Mouse (Mus musculus) liver, embryonic 11.5 days (tissue): ENCODE measurements around the gene Ltb4r2. TPM values are rescaled to one million over a fixed set of nuclear protein-coding genes. Genes with fewer than 3 reads are reported as not detected.

Source experiments
- ATAC-seq: fragments of 200-750 bp; cut with Nextera tagmentation; replicated peaks from 2 replicates; pipeline ENCODE4 v1.8.0; 2017; ENCODE audit warnings: moderate number of reproducible peaks, mild to moderate bottlenecking, moderate TSS enrichment, moderate library complexity; ENCODE audit not compliant: low FRiP score
- DNase-seq: peaks from one replicate; pipeline ENCODE4 v3.0.0-alpha.2; 2017; ENCODE audit warnings: low spot score
- H3K27ac ChIP-seq: fragments of 300-500 bp; sonication (generic); 2 replicates; pipeline ENCODE4 v1.5.1; 2014; ENCODE audit warnings: mild to moderate bottlenecking, low read depth, low read length, control low read depth
- H3K27me3 ChIP-seq: fragments of 300-500 bp; sonication (generic); replicated peaks from 2 replicates; pipeline ENCODE4 v1.6.1; 2014; ENCODE audit warnings: low read length, mixed read lengths; ENCODE audit not compliant: control insufficient read depth, insufficient read depth
- H3K36me3 ChIP-seq: fragments of 300-500 bp; sonication (generic); 2 replicates; pipeline ENCODE4 v1.6.1; 2014; ENCODE audit warnings: mild to moderate bottlenecking, low read length, moderate library complexity, mixed read lengths; ENCODE audit not compliant: control insufficient read depth, insufficient read depth
- H3K4me1 ChIP-seq: fragments of 300-500 bp; sonication (generic); replicated peaks from 2 replicates; pipeline ENCODE4 v1.6.1; 2014; ENCODE audit warnings: low read length, mixed read lengths; ENCODE audit not compliant: control insufficient read depth, insufficient read depth
- H3K4me2 ChIP-seq: fragments of 300-500 bp; sonication (generic); 2 replicates; pipeline ENCODE4 v1.6.1; 2014; ENCODE audit warnings: mild to moderate bottlenecking, control low read depth, moderate library complexity
- H3K4me3 ChIP-seq: fragments of 300-500 bp; sonication (generic); 2 replicates; pipeline ENCODE4 v1.5.1; 2014; ENCODE audit warnings: low read depth, low read length, control low read depth
- H3K9ac ChIP-seq: fragments of 300-500 bp; sonication (generic); 2 replicates; pipeline ENCODE4 v1.6.1; 2014; ENCODE audit warnings: low read depth, low read length, control low read depth
- H3K9me3 ChIP-seq: fragments of 300-500 bp; sonication (generic); 2 replicates; pipeline ENCODE4 v1.6.1; 2016; ENCODE audit warnings: low read length, inconsistent platforms, mixed read lengths; ENCODE audit not compliant: control insufficient read depth
- WGBS: fragments of 180-500 bp; shearing (Covaris S2); extraction: QIAGEN DNeasy Blood & Tissue Kit; methylation state at CpG from one replicate; pipeline ENCODE4 v1.1.7; 2014; 5-methylcytosine and 5-hydroxymethylcytosine counted together
- polyA plus RNA-seq: library from polyadenylated mRNA; unstranded; fragments of >200 nt; fragmentation: Nextera tagmentation; extraction: Ambion mirVana; gene quantifications from 2 replicates; pipeline ENCODE4 v1.2.1, GENCODE M21; 2014

Ltb4r2 gene
- polyA plus RNA-seq, 1 experiment from 2014 or later: 1.8 TPM

GRCm38 (mm10) chr14:55721076-55721475 lies 40.2 kb upstream of the Ltb4r2 start:
- Histone ChIP-seq H3K4me3 (peak overlapping the region; percentile 75), H3K9me3 (no peaks in the 10 kb centered on the region), H3K36me3 (peaks cover 11% of the 10 kb centered on the region), H3K9ac (peak overlapping the region; percentile 76; the same call in 1 of the 2 replicates), H3K27me3 (no peaks in the 10 kb centered on the region), H3K27ac (peak overlapping the region; percentile 76; the same call in 1 of the 2 replicates), H3K4me1 (peaks cover 8% of the 10 kb centered on the region), H3K4me2 (peak overlapping the region; percentile 89)
- no peak for DNase-seq
- 68% methylated on average over 6 of the region's 6 CpGs for WGBS
- no peak for ATAC-seq

GRCm38 (mm10) chr14:55721700-55722437 lies 39.4 kb upstream of the Ltb4r2 start, which contains the start of gene Rabggta:
Gene Rabggta (minus strand): TSS chr14:55722263.
- peaks cover 10% of the 10 kb centered on the region for H3K36me3 ChIP-seq
- H3K4me1 ChIP-seq: peaks cover 8% of the 10 kb centered on the region
- H3K9me3 ChIP-seq: no peaks in the 10 kb centered on the region
- H3K27ac ChIP-seq: peak within 1 kb of the TSS; percentile 76
- H3K9ac ChIP-seq: peak within 1 kb of the TSS; percentile 76
- H3K27me3 ChIP-seq: no peaks in the 10 kb centered on the region
- ATAC-seq (peak; percentile 94), DNase-seq (peak; percentile 94)
- H3K4me3 ChIP-seq: peak within 1 kb of the TSS; percentile 75
- peak within 1 kb of the TSS; percentile 89 for H3K4me2 ChIP-seq
- under 1% methylated on average over 50 of the region's 50 CpGs for WGBS

DNA sequence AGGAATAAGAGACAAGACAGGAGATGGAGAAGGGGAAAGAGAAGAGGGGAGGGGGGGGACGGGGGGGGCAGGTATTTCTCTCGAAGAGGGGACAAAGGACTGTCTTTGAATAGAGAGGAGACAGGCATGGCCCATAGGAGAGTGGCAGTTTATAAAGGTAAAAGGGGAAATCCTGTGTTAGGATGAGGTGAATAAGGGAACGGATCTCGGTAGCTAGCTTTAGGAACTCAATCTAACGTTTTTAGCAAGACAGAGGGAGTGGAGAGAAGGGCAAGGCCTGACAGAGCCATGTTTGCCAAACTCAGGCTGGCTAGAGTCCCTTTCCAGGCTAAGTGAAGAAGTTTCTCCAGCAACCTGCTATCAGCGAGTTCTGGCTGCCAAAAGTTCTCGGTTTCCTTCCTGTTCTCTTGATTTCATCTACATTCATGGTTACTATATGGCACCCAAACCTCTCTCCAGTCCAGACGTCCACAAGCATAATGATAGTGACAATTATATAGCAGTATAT lies 38.7 kb upstream of the Ltb4r2 start:
- Histone ChIP-seq H3K27ac (0 out of 2 replicates have a peak overlapping the region, but pooled peaks have one; percentile 2), H3K4me1 (peaks cover 8% of the 10 kb centered on the region), H3K9me3 (no peaks in the 10 kb centered on the region), H3K4me2 (peak overlapping the region; percentile 89), H3K9ac (peak overlapping the region; percentile 20; the same call in 1 of the 2 replicates), H3K36me3 (peaks cover 8% of the 10 kb centered on the region), H3K27me3 (no peaks in the 10 kb centered on the region), H3K4me3 (peak overlapping the region; percentile 75)
- DNase-seq (no peak), ATAC-seq (no peak; the same call in 1 of the 2 replicates)
- WGBS: 39% methylated on average over 8 of the region's 8 CpGs

- ATAC-seq: no peak
- H3K36me3 ChIP-seq: peaks cover 5% of the 10 kb centered on the region; the same call in 1 of the 2 replicates
- 86% methylated on average over 7 of the region's 7 CpGs for WGBS
These were observed 37.8 kb upstream of the Ltb4r2 start for GRCm38 (mm10) chr14:55723433-55723832.

DNA sequence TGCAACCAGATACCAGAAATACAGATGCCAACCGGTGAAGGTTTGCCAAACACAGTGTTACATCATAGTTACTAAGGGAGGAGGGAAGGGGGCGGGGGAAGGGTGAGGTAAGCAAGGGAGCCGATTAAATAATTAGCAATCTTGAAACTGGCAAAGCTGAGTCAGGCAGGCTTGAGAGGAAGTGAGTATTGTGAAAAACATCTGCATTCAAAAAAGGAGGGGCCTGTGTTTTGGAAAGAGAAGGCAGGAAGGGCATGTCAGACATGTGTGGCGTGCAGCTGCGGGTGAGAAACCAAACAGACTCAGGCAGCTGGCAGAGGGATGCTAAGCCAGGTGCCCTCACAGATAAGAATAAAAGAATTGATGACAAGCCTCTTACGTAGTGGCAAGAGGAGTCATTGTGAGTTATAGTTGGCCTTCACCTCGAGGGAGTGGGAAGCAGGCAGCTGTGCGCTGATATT lies 36.8 kb upstream of the Ltb4r2 start:
- H3K4me1 ChIP-seq: peaks cover 8% of the 10 kb centered on the region
- DNase-seq: no peak
- no peak for ATAC-seq
- no peak overlapping the region for H3K27ac ChIP-seq
- no peaks in the 10 kb centered on the region for H3K27me3 ChIP-seq
- H3K4me2 ChIP-seq: no peak overlapping the region
- H3K9me3 ChIP-seq: no peaks in the 10 kb centered on the region
- 0 out of 2 replicates have a peak, but pooled peaks cover 1% of the 10 kb centered on the region for H3K36me3 ChIP-seq
- H3K4me3 ChIP-seq: no peak overlapping the region
- H3K9ac ChIP-seq: no peak overlapping the region
- WGBS: 51% methylated on average over 8 of the region's 8 CpGs

More at GRCm38 (mm10) chr14:55723433-55723832, 37.8 kb upstream of the Ltb4r2 start:
- Histone ChIP-seq H3K4me1 (peaks cover 8% of the 10 kb centered on the region), H3K27me3 (no peaks in the 10 kb centered on the region), H3K9ac (no peak overlapping the region), H3K4me2 (no peak overlapping the region), H3K4me3 (no peak overlapping the region), H3K9me3 (no peaks in the 10 kb centered on the region), H3K27ac (no peak overlapping the region)
- no peak for DNase-seq

GRCm38 (mm10) chr14:55726261-55726660 lies 35.0 kb upstream of the Ltb4r2 start:
- peaks cover 7% of the 10 kb centered on the region; the same call in 1 of the 2 replicates for H3K4me1 ChIP-seq
- no peak overlapping the region for H3K4me3 ChIP-seq
- no peaks in the 10 kb centered on the region for H3K9me3 ChIP-seq
- no peak overlapping the region for H3K9ac ChIP-seq
- no peak for ATAC-seq
- no peak overlapping the region for H3K27ac ChIP-seq
- H3K4me2 ChIP-seq: no peak overlapping the region
- H3K27me3 ChIP-seq: no peaks in the 10 kb centered on the region
- no peaks in the 10 kb centered on the region for H3K36me3 ChIP-seq
- DNase-seq: no peak

DNA sequence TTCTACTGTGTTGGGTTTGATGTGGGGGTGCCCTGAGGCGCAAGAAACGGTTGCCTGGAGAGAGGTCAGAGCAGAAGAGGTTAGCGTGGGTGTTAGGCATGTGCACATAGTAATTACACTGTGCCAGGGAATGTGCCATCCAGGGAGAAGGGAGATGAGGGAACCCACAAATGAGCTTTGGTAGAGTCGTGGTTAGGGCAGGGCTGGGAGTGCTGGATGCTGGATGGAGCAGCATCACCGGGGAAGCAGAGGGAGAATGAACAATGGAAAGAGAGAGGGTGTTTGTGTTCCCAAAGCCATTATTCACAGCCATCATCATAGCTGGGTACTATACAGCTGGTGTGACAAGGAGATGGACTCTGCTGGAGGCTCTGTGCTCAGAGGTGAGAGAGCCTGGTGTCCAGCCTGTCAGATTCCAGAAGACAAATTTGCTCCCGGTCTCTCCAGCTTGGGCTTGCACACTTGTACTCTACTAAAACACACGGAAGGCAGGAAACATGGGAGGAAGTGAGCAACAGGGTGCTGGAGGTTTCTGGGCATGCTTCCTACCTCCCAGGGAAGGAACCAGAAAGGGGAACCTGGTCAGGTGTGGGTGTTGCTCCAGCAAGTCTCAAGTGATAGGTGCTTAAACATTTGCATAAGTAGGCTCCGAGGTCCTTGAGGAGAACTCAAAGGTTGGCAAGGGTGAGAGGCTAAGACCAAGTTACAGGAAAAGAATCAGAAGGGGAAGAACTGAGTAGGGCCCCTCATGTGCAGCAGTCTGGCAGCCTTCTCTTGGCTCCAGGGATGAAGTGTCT lies 33.1 kb upstream of the Ltb4r2 start:
- no peak overlapping the region for H3K4me3 ChIP-seq
- H3K27ac ChIP-seq: no peak overlapping the region
- H3K36me3 ChIP-seq: no peaks in the 10 kb centered on the region
- no peak for ATAC-seq
- WGBS: 61% methylated on average over 8 of the region's 8 CpGs
- H3K27me3 ChIP-seq: no peaks in the 10 kb centered on the region
- no peak for DNase-seq
- peaks cover 4% of the 10 kb centered on the region; the same call in 1 of the 2 replicates for H3K4me1 ChIP-seq
- H3K9me3 ChIP-seq: no peaks in the 10 kb centered on the region
- no peak overlapping the region for H3K4me2 ChIP-seq
- no peak overlapping the region for H3K9ac ChIP-seq

DNA sequence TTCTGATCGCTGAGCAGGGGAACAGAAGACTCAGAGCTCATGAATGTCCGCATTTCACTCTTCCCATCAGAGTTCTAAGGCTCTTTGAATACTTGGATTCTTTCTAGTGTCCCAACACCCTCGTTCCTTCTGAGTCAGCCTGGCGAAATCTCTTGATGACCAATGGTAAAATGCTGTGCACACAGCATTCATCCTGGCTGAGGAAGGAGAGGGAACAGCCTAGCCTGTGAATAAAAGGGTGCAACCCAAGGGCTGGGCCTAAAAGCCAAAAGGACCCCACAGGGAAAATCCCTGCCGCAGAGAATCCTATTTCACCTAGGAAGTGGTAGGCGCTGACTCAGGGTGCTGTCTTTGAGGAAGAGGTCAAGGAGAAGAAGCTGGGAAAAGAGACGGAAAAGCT lies 31.1 kb upstream of the Ltb4r2 start:
- no peaks in the 10 kb centered on the region for H3K4me1 ChIP-seq
- H3K4me3 ChIP-seq: no peak overlapping the region
- H3K27me3 ChIP-seq: no peaks in the 10 kb centered on the region
- H3K27ac ChIP-seq: no peak overlapping the region
- H3K36me3 ChIP-seq: no peaks in the 10 kb centered on the region
- DNase-seq (no peak), ATAC-seq (no peak)
- 70% methylated on average over 7 of the region's 7 CpGs for WGBS
- H3K9me3 ChIP-seq: no peaks in the 10 kb centered on the region
- no peak overlapping the region for H3K9ac ChIP-seq
- H3K4me2 ChIP-seq: no peak overlapping the region
